Mouse (Mus musculus) MEL (cell line): Measurements from ENCODE around the gene Zfp777. TPM values are rescaled to one million over a fixed set of nuclear protein-coding genes. Genes with fewer than 3 reads are reported as not detected.
A peak's percentile ranks its signal among the peaks of the same experiment; 100 is the strongest.

Source experiments
- DNase-seq: peaks from one replicate; pipeline ENCODE4 v3.0.0; 2011; ENCODE audit warnings: low read depth, low spot score
- H3K27ac ChIP-seq: 2 replicates; pipeline ENCODE4 v1.5.1; 2012; ENCODE audit warnings: low read depth, mild to moderate bottlenecking, control low read depth, low read length, moderate library complexity; ENCODE audit not compliant: control insufficient read depth
- H3K27me3 ChIP-seq, 2 experiments: fragments of 150-350 bp in 1 of 2; sonication (generic) in 1 of 2; 2 replicates each; pipeline ENCODE4 v1.6.1; 2012; ENCODE audit warnings: low read length in 2 of 2, mild to moderate bottlenecking in 2 of 2, improper control_type of control experiment in 1 of 2, moderate library complexity in 1 of 2; ENCODE audit not compliant: insufficient read depth in 2 of 2, control insufficient read depth in 1 of 2
- H3K36me3 ChIP-seq, 2 experiments: 2 replicates each; pipeline ENCODE4 v1.6.1; 2012 to 2014; ENCODE audit warnings: low read length in 2 of 2, improper control_type of control experiment in 1 of 2, inconsistent platforms in 1 of 2, mild to moderate bottlenecking in 1 of 2; ENCODE audit not compliant: insufficient read depth in 2 of 2, control insufficient read depth in 1 of 2
- H3K4me1 ChIP-seq, 2 experiments: fragments of 150-350 bp in 1 of 2; sonication (generic) in 1 of 2; 2 replicates each; pipeline ENCODE4 v1.6.1; 2012; ENCODE audit warnings: low read length in 2 of 2, improper control_type of control experiment in 1 of 2, mild to moderate bottlenecking in 1 of 2; ENCODE audit not compliant: insufficient read depth in 2 of 2, control insufficient read depth in 1 of 2
- H3K4me3 ChIP-seq, 2 experiments: fragments of 150-350 bp in 1 of 2; sonication (generic) in 1 of 2; 2 replicates each; pipeline ENCODE4 v1.5.1; 2012; ENCODE audit warnings: low read depth in 2 of 2, low read length in 2 of 2, mild to moderate bottlenecking in 2 of 2, moderate library complexity in 2 of 2, control low read depth in 1 of 2, improper control_type of control experiment in 1 of 2; ENCODE audit not compliant: control insufficient read depth in 1 of 2, insufficient read depth in 1 of 2
- H3K79me2 ChIP-seq: 2 replicates; pipeline ENCODE4 v1.6.1; 2012; ENCODE audit warnings: mild to moderate bottlenecking, low read length, moderate library complexity; ENCODE audit not compliant: control insufficient read depth, poor library complexity, insufficient read depth
- H3K9ac ChIP-seq: 2 replicates; pipeline ENCODE4 v1.6.1; 2012; ENCODE audit warnings: low read depth, mild to moderate bottlenecking, control low read depth, low read length, moderate library complexity; ENCODE audit not compliant: control insufficient read depth, poor library complexity, severe bottlenecking
- H3K9me3 ChIP-seq: fragments of 150-350 bp; sonication (generic); replicated peaks from 2 replicates; pipeline ENCODE4 v1.6.1; 2012; ENCODE audit warnings: mild to moderate bottlenecking, low read length, improper control_type of control experiment, moderate library complexity; ENCODE audit not compliant: insufficient read depth
- BHLHE40 ChIP-seq: IDR thresholded peaks from 2 replicates; pipeline ENCODE4 v1.6.1; 2012; ENCODE audit warnings: low read depth, mild to moderate bottlenecking, inconsistent platforms, low read length, improper control_type of control experiment, borderline replicate concordance
- CHD1 ChIP-seq: IDR thresholded peaks from 2 replicates; pipeline ENCODE4 v1.6.1; 2012; ENCODE audit warnings: low read depth, mild to moderate bottlenecking, inconsistent platforms, low read length, improper control_type of control experiment
- CTCF ChIP-seq, 3 experiments: IDR thresholded peaks in 2 of 3; conservative IDR thresholded peaks in 1 of 3; 2 replicates each; pipeline ENCODE4 v1.5.1; 2011 to 2012; ENCODE audit warnings: low read length in 3 of 3, low read depth in 2 of 3, mild to moderate bottlenecking in 2 of 3, improper control_type of control experiment in 1 of 3, inconsistent platforms in 1 of 3, mixed read lengths in 1 of 3, moderate library complexity in 1 of 3; ENCODE audit not compliant: control insufficient read depth in 1 of 3, insufficient read depth in 1 of 3, poor library complexity in 1 of 3, severe bottlenecking in 1 of 3
- E2F4 ChIP-seq: IDR thresholded peaks from 2 replicates; pipeline ENCODE4 v1.6.1; 2011; ENCODE audit warnings: low read depth, low read length, improper control_type of control experiment, borderline replicate concordance
- ELF1 ChIP-seq: IDR thresholded peaks from 2 replicates; pipeline ENCODE4 v1.6.1; 2014; ENCODE audit warnings: low read depth, mild to moderate bottlenecking, inconsistent platforms, low read length, improper control_type of control experiment, moderate library complexity
- EP300 ChIP-seq, 2 experiments: IDR thresholded peaks; 2 replicates each; pipeline ENCODE4 v1.6.1; 2011; ENCODE audit warnings: improper control_type of control experiment in 2 of 2, low read length in 2 of 2, low read depth in 1 of 2, mild to moderate bottlenecking in 1 of 2
- ETS1 ChIP-seq: IDR thresholded peaks from 2 replicates; pipeline ENCODE4 v1.6.1; 2012; ENCODE audit warnings: low read depth, mild to moderate bottlenecking, inconsistent platforms, low read length, improper control_type of control experiment, moderate library complexity
- GABPA ChIP-seq: IDR thresholded peaks from 2 replicates; pipeline ENCODE4 v1.6.1; 2012; ENCODE audit warnings: low read depth, mild to moderate bottlenecking, inconsistent platforms, low read length, improper control_type of control experiment, moderate library complexity
- GATA1 ChIP-seq: IDR thresholded peaks from 2 replicates; pipeline ENCODE4 v1.6.1; 2011; ENCODE audit warnings: low read depth, low read length, improper control_type of control experiment
- HCFC1 ChIP-seq: IDR thresholded peaks from 2 replicates; pipeline ENCODE4 v1.6.1; 2012; ENCODE audit warnings: low read depth, mild to moderate bottlenecking, inconsistent platforms, low read length, improper control_type of control experiment, moderate library complexity
- JUND ChIP-seq: IDR thresholded peaks from 2 replicates; pipeline ENCODE4 v1.6.1; 2011; ENCODE audit warnings: low read depth, mild to moderate bottlenecking, improper control_type of control experiment, low read length
- KAT2A ChIP-seq: conservative IDR thresholded peaks from 2 replicates; pipeline ENCODE4 v1.6.1; 2012; ENCODE audit warnings: low read depth, low read length, improper control_type of control experiment, inconsistent platforms
- MAFK ChIP-seq: IDR thresholded peaks from 2 replicates; pipeline ENCODE4 v1.6.1; 2011; ENCODE audit warnings: low read depth, mild to moderate bottlenecking, low read length, improper control_type of control experiment, borderline replicate concordance
- MAX ChIP-seq: IDR thresholded peaks from 2 replicates; pipeline ENCODE4 v1.6.1; 2011; ENCODE audit warnings: low read length, improper control_type of control experiment
- MAZ ChIP-seq: IDR thresholded peaks from 2 replicates; pipeline ENCODE4 v1.6.1; 2012; ENCODE audit warnings: low read depth, mild to moderate bottlenecking, inconsistent platforms, low read length, improper control_type of control experiment
- MEF2A ChIP-seq: IDR thresholded peaks from 2 replicates; pipeline ENCODE4 v1.6.1; 2014; ENCODE audit warnings: low read depth, mild to moderate bottlenecking, inconsistent platforms, low read length, improper control_type of control experiment; ENCODE audit not compliant: poor library complexity, insufficient replicate concordance, severe bottlenecking; ENCODE audit errors: extremely low read depth
- MYB ChIP-seq: IDR thresholded peaks from 2 replicates; pipeline ENCODE4 v1.6.1; 2011; ENCODE audit warnings: mild to moderate bottlenecking, low read depth, low read length, improper control_type of control experiment
- NELFE ChIP-seq: IDR thresholded peaks from 2 replicates; pipeline ENCODE4 v1.6.1; 2011; ENCODE audit warnings: low read depth, low read length, improper control_type of control experiment
- NRF1 ChIP-seq: IDR thresholded peaks from 2 replicates; pipeline ENCODE4 v1.6.1; 2014; ENCODE audit warnings: low read depth, mild to moderate bottlenecking, inconsistent platforms, low read length, improper control_type of control experiment, moderate library complexity; ENCODE audit not compliant: poor library complexity, insufficient read depth, severe bottlenecking
- POLR2A ChIP-seq, 2 experiments: IDR thresholded peaks; 2 replicates each; pipeline ENCODE4 v1.6.1; 2011 to 2012; ENCODE audit warnings: low read length in 2 of 2, mild to moderate bottlenecking in 2 of 2, control low read depth in 1 of 2, improper control_type of control experiment in 1 of 2, low read depth in 1 of 2, moderate library complexity in 1 of 2; ENCODE audit not compliant: control insufficient read depth in 1 of 2, insufficient read depth in 1 of 2, poor library complexity in 1 of 2
- POLR2AphosphoS2 ChIP-seq: IDR thresholded peaks from 2 replicates; pipeline ENCODE4 v1.6.1; 2011; ENCODE audit warnings: low read length, improper control_type of control experiment
- POLR2AphosphoS5 ChIP-seq: IDR thresholded peaks from 2 replicates; pipeline ENCODE4 v1.6.1; 2012; ENCODE audit warnings: low read depth, borderline replicate concordance, mild to moderate bottlenecking, inconsistent platforms, low read length, moderate library complexity, mixed read lengths
- RAD21 ChIP-seq: IDR thresholded peaks from 2 replicates; pipeline ENCODE4 v1.6.1; 2011; ENCODE audit warnings: mild to moderate bottlenecking, low read depth, low read length, improper control_type of control experiment
- SIN3A ChIP-seq: IDR thresholded peaks from 2 replicates; pipeline ENCODE4 v1.6.1; 2012; ENCODE audit warnings: low read length, improper control_type of control experiment, inconsistent platforms
- SMC3 ChIP-seq: IDR thresholded peaks from 2 replicates; pipeline ENCODE4 v1.6.1; 2011; ENCODE audit warnings: low read depth, low read length, improper control_type of control experiment
- TBP ChIP-seq: IDR thresholded peaks from 2 replicates; pipeline ENCODE4 v1.8.0; 2011; ENCODE audit warnings: low read depth, low read length, improper control_type of control experiment
- TCF12 ChIP-seq: IDR thresholded peaks from 2 replicates; pipeline ENCODE4 v1.6.1; 2014; ENCODE audit warnings: low read depth, mild to moderate bottlenecking, inconsistent platforms, low read length, improper control_type of control experiment, moderate library complexity
- UBTF ChIP-seq: IDR thresholded peaks from 2 replicates; pipeline ENCODE4 v1.6.1; 2012; ENCODE audit warnings: low read depth, mild to moderate bottlenecking, inconsistent platforms, low read length, improper control_type of control experiment, moderate library complexity, borderline replicate concordance; ENCODE audit not compliant: insufficient read depth
- USF1 ChIP-seq: IDR thresholded peaks from 2 replicates; pipeline ENCODE4 v1.6.1; 2014; ENCODE audit warnings: low read depth, mild to moderate bottlenecking, inconsistent platforms, low read length, improper control_type of control experiment, moderate library complexity
- USF2 ChIP-seq, 2 experiments: IDR thresholded peaks; 2 replicates each; pipeline ENCODE4 v1.6.1; 2011 to 2012; ENCODE audit warnings: improper control_type of control experiment in 2 of 2, low read length in 2 of 2, borderline replicate concordance in 1 of 2, inconsistent platforms in 1 of 2, low read depth in 1 of 2, mild to moderate bottlenecking in 1 of 2; ENCODE audit not compliant: insufficient read depth in 1 of 2
- ZC3H11A ChIP-seq: IDR thresholded peaks from 2 replicates; pipeline ENCODE4 v1.6.1; 2012; ENCODE audit warnings: low read depth, mild to moderate bottlenecking, inconsistent platforms, low read length, improper control_type of control experiment
- ZKSCAN1 ChIP-seq: IDR thresholded peaks from 2 replicates; pipeline ENCODE4 v1.6.1; 2012; ENCODE audit warnings: low read depth, mild to moderate bottlenecking, inconsistent platforms, low read length, improper control_type of control experiment, moderate library complexity
- ZMIZ1 ChIP-seq: IDR thresholded peaks from 2 replicates; pipeline ENCODE4 v1.6.1; 2012; ENCODE audit warnings: low read depth, mild to moderate bottlenecking, inconsistent platforms, low read length, improper control_type of control experiment, moderate library complexity
- ZNF384 ChIP-seq: IDR thresholded peaks from 2 replicates; pipeline ENCODE4 v1.6.1; 2012; ENCODE audit warnings: low read depth, mild to moderate bottlenecking, inconsistent platforms, low read length, improper control_type of control experiment
- polyA plus RNA-seq, 2 experiments: library from polyadenylated mRNA; stranded (reverse) in 1 of 2; unstranded in 1 of 2; fragments of >175 nt in 1 of 2; fragments of >200 nt in 1 of 2; gene quantifications; 2 replicates each; pipeline versions ENCODE4 v1.2.1 to v1.2.4; 2012; ENCODE audit warnings: low replicate concordance in 2 of 2, low read depth in 1 of 2; ENCODE audit not compliant: insufficient read length in 2 of 2, insufficient read depth in 1 of 2, missing spikeins in 1 of 2
- total RNA-seq: library from RNA; depleted of rRNA; stranded (reverse); fragments of 300-350 nt; gene quantifications from 2 replicates; pipeline ENCODE4 v1.2.3, GENCODE M21; 2012

Zfp777 gene
- total and polyA plus RNA-seq, 3 experiments, result 20.4 to 32.4 TPM; not detected in 1

DNA sequence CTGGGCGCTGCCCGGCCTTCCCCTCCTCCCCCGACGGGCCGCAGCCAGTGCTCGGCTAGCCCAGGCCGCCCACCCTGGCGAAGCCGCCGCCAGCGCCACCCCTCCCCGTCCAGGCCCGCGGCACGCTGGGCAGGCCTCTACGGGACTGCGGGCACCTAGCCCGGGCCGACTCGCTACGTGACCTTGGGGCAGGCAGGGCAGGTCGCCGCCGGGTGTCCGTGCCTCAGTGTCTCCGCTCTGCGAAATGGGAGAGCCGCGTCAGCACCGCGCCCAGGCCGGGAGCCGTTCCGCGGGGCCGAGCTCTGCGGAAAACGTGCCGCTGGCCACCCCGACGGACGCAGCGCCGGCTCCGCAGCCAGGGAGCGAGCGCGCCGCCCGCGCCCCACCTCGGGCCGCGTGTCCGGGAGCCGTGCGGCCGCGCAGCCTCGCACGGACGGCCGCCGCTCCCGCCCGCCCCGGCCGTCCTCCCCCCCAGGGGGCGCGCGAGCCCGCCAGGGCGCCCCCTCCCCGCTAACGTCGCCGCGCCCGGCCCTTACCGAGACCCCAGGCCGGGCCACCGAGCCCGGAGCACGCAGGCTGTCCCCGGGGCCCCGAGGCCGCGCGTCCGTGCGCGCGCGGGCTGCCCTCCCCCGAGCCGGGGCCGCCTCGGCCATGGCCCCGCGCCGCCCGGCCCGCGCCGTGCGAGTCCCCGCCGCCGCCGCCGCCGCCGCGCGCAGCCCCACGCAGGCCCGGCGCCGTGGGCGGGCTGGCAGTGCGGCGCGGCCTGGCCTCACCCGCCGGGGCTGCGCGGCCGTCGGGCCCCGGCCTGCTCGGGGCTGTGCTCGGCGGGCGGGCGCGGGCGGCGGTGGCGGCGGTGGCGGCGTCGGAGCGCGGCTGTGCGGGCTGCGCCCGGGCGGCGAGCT, 1.0 kb downstream of the Zfp777 start:
- Histone ChIP-seq H3K27ac (peak overlapping the region; percentile 20; the same call in 1 of the 2 replicates), H3K36me3 (peaks cover 2 to 13% of the 10 kb centered on the region in 2 experiments; a peak in 3 of 4 replicates), H3K27me3 (no peaks in the 10 kb centered on the region), H3K79me2 (peaks cover 34% of the 10 kb centered on the region), H3K4me1 (peaks cover 3 to 6% of the 10 kb centered on the region in 2 experiments; a peak in 3 of 4 replicates), H3K9me3 (no peaks in the 10 kb centered on the region), H3K4me3 (peak overlapping the region; percentile 85 to 99), H3K9ac (peak overlapping the region; percentile 98)
- DNase-seq, result no peak
- TF ChIP-seq NRF1 (no peak), UBTF (0 out of 2 replicates have a peak, but pooled peaks have one; percentile 80), GATA1 (no peak), MAFK (no peak), USF1 (no peak), BHLHE40 (no peak), CTCF (IDR thresholded peaks at IDR 0.05 in 2 of 3, conservative IDR thresholded peaks at IDR 0.05 in 1 of 3; ENCODE audit: control insufficient read depth in 1 of 3, insufficient read depth in 1 of 3, low read depth in 2 of 3, low read length in 3 of 3, poor library complexity in 1 of 3, severe bottlenecking in 1 of 3) (peak in 1 of 3 experiments; percentile 26; a peak in 2 of 6 replicates), HCFC1 (peak; percentile 36; the same call in 1 of the 2 replicates), JUND (no peak), TCF12 (0 out of 2 replicates have a peak, but pooled peaks have one; percentile 8), USF2 (IDR thresholded peaks at IDR 0.05; ENCODE audit: borderline replicate concordance in 1 of 2, insufficient read depth in 1 of 2, low read depth in 1 of 2, low read length in 2 of 2) (no peak), MAZ (peak; percentile 73; the same call in 1 of the 2 replicates), NELFE (peak; percentile 26; the same call in 1 of the 2 replicates), ELF1 (no peak), CHD1 (no peak; the same call in 1 of the 2 replicates), ZC3H11A (no peak), SIN3A (0 out of 2 replicates have a peak, but pooled peaks have one; percentile 25), MYB (no peak), ZKSCAN1 (no peak), TBP (no peak), ZMIZ1 (no peak), MAX (0 out of 2 replicates have a peak, but pooled peaks have one; percentile 1), KAT2A (no peak), ZNF384 (no peak), POLR2AphosphoS2 (no peak), ETS1 (no peak), RAD21 (no peak), POLR2A (IDR thresholded peaks at IDR 0.05; ENCODE audit: control insufficient read depth in 1 of 2, insufficient read depth in 1 of 2, low read depth in 1 of 2, low read length in 2 of 2, poor library complexity in 1 of 2) (peak in 1 of 2 experiments; percentile 39; a peak in 1 of 4 replicates), E2F4 (no peak), MEF2A (no peak), GABPA (no peak), POLR2AphosphoS5 (no peak), SMC3 (no peak), EP300 (IDR thresholded peaks at IDR 0.05; ENCODE audit: low read depth in 1 of 2, low read length in 2 of 2) (no peak)
